Mouse (Mus musculus): Measurements from ENCODE around the gene Eid2. TPM values are rescaled to one million over a fixed set of nuclear protein-coding genes. Genes with fewer than 3 reads are reported as not detected.
A peak's percentile ranks its signal among the peaks of the same experiment; 100 is the strongest.
"Not testable (repeated sequence)": the region's sequence is repeated elsewhere in the genome, so short reads cannot be mapped to it uniquely, and the experiment has no call there.

Eid2 gene
- polyA plus RNA-seq (2016; fragmentation: Nextera tagmentation; extraction: Ambion mirVana), result 0.90 and 1.4 TPM in 2 replicates

DNA sequence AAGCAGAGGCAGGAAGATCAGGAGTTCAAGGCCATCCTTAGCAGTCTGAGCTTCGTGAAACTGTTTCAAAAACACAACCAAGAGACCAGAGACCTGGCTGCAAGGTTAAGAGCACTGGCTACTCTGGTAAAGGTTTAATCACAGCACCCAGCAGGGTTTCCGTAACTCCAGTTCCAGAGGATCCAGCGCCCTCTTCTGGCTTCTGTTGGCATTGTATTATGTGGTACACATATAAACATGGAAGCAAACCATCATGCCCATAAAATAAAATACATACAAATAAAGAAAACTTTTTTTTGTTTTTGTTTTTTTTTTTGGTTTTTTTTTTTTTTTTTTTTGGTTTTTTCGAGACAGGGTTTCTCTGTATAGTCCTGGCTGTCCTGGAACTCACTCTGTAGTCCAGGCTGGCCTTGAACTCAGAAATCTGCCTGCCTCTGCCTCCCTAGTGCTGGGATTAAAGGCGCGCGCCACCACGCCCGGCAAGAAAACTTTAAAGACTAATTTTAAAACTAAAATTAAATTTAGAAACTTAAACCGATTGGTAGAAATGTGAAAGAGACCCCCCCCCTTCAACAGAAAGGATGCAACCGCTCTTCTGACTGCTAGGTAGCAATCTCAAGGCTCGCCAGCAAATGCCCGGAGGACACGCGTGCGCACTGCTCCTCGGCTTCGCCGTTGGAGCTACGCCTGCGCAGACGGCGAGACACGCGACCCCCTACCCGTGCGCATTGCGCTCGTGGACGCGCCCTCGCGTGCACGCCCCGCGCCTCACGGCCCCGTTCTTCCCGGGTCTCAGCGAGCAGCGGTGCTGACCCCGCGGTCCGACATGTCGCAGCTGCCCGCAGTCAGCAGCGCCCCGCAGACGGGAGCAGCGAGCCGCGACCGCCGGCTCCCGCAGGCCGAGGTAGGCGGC lies at the start of gene Eid2:
Eid2 (plus strand) TSS at position 753 of the 913 bp plus-strand sequence.
- peak within 1 kb of the TSS; percentile 95 for H3K27ac ChIP-seq

GRCm38 (mm10) chr7:28218951-28219740 lies 48.5 kb upstream of the Eid2 start:
- WGBS, result 85% methylated on average over 20 of the region's 20 CpGs
- not testable (repeated sequence) for H3K4me3 ChIP-seq; DNase-seq (ENCODE audit: low spot score); H3K4me1 ChIP-seq; H3K9me3 ChIP-seq; H3K27me3 ChIP-seq (ENCODE audit: insufficient read depth, poor library complexity, severe bottlenecking); H3K27ac ChIP-seq; H3K36me3 ChIP-seq

More for the DNA sequence above, at the start of gene Eid2:
- no peaks in the 10 kb centered on the region for H3K27me3 ChIP-seq (ENCODE audit: insufficient read depth, poor library complexity, severe bottlenecking)
- no peaks in the 10 kb centered on the region for H3K9me3 ChIP-seq
- H3K4me3 ChIP-seq, result peak within 1 kb of the TSS; percentile 91
- H3K4me1 ChIP-seq, result no peaks in the 10 kb centered on the region
- peak; percentile 88 for DNase-seq (ENCODE audit: low spot score)
- 7% methylated on average over 55 of the region's 57 CpGs for WGBS
- H3K36me3 ChIP-seq, result peaks cover 21% of the 10 kb centered on the region

DNA sequence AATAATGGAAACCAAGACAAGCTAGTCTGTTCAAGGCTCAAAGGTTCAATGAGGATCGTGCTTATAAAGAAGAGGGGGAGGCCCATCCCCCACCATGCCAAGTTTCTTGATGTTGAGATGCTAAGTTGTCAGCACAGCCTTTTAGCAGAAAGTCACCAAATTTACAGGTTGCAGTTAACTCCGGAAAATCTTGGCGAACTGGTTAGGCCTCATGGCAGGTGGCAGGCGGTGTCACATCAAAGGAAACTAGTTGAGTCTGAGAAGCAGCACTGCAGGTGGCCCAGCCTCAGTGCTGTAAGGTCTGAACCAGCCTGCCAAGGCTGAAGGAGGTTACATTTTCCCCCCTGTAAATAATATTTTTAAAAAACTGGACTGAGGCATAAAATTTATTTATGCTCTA lies 40.8 kb upstream of the Eid2 start:
- not testable (repeated sequence) for H3K36me3 ChIP-seq; H3K27ac ChIP-seq; H3K9me3 ChIP-seq; H3K27me3 ChIP-seq (ENCODE audit: insufficient read depth, poor library complexity, severe bottlenecking); DNase-seq (ENCODE audit: low spot score); H3K4me3 ChIP-seq; H3K4me1 ChIP-seq
- 73% methylated on average over 4 of the region's 4 CpGs for WGBS

DNA sequence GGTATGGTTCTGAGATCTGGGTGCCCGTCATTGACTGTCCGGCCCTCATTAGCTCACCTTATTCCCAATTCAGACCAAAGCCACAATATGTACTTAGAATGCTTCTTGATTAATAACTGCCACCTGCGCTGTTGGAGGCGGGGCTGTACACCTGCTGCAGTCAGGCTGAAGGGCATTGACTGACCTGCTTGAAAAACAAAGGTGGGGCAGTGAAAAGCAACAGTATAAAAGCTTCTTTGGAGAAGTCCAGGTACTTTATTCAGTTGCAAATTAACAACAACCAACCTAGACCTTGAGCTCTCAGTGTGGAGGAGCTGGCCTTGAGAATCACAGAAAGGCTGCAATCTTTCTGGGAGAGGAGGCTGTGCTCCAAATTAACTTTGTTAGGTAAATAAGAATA lies 40.3 kb upstream of the Eid2 start:
- H3K36me3 ChIP-seq; H3K27ac ChIP-seq; DNase-seq (ENCODE audit: low spot score); H3K4me1 ChIP-seq; H3K27me3 ChIP-seq (ENCODE audit: insufficient read depth, poor library complexity, severe bottlenecking); H3K9me3 ChIP-seq; H3K4me3 ChIP-seq: not testable (repeated sequence)
- WGBS, result 80% methylated on average over 4 of the region's 4 CpGs

GRCm38 (mm10) chr7:28243943-28244342 lies 23.7 kb upstream of the Eid2 start:
- not testable (repeated sequence) for H3K9me3 ChIP-seq; H3K4me3 ChIP-seq; H3K4me1 ChIP-seq; DNase-seq (ENCODE audit: low spot score); H3K27me3 ChIP-seq (ENCODE audit: insufficient read depth, poor library complexity, severe bottlenecking); H3K36me3 ChIP-seq; H3K27ac ChIP-seq
- WGBS, result 75% methylated on average over 2 of the region's 2 CpGs

- no peak overlapping the region for H3K27ac ChIP-seq
- no peaks in the 10 kb centered on the region for H3K36me3 ChIP-seq
- H3K4me1 ChIP-seq, result no peaks in the 10 kb centered on the region
- H3K4me3 ChIP-seq, result no peak overlapping the region
- 86% methylated on average over 3 of the region's 3 CpGs for WGBS
- peaks cover 3% of the 10 kb centered on the region for H3K9me3 ChIP-seq
- no peaks in the 10 kb centered on the region for H3K27me3 ChIP-seq (ENCODE audit: insufficient read depth, poor library complexity, severe bottlenecking)
- no peak for DNase-seq (ENCODE audit: low spot score)
These were observed 18.7 kb upstream of the Eid2 start for GRCm38 (mm10) chr7:28248957-28249356.

DNA sequence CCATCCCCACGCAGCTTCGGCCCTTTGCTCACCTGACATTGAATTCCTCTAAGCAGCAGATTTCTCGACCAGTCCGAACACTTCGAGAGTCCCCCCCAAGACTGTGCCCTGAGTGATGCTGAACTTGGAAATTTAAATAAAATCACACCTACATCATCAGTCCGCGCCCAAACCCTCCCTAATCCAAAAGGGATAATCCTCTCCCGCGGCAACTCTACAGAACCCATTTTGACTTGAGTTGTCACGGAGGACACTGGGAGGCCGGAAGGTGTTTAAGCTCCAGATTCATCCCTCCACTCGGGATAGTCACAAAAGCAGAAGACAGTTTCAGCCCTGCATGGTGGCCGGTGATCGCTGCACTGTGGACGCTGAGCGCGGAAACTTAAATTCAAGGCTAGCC lies 15.7 kb upstream of the Eid2 start:
- no peaks in the 10 kb centered on the region for H3K36me3 ChIP-seq
- H3K4me3 ChIP-seq, result no peak overlapping the region
- WGBS, result 84% methylated on average over 17 of the region's 17 CpGs
- no peaks in the 10 kb centered on the region for H3K4me1 ChIP-seq
- H3K9me3 ChIP-seq, result no peaks in the 10 kb centered on the region
- peak; percentile 39 for DNase-seq (ENCODE audit: low spot score)
- H3K27me3 ChIP-seq (ENCODE audit: insufficient read depth, poor library complexity, severe bottlenecking), result no peaks in the 10 kb centered on the region
- no peak overlapping the region for H3K27ac ChIP-seq

- H3K27ac ChIP-seq, result no peak overlapping the region
- H3K36me3 ChIP-seq, result no peaks in the 10 kb centered on the region
- H3K4me3 ChIP-seq, result no peak overlapping the region
- H3K27me3 ChIP-seq (ENCODE audit: insufficient read depth, poor library complexity, severe bottlenecking), result no peaks in the 10 kb centered on the region
- peak; percentile 41 for DNase-seq (ENCODE audit: low spot score)
- 87% methylated on average over 6 of the region's 6 CpGs for WGBS
- no peaks in the 10 kb centered on the region for H3K4me1 ChIP-seq
- H3K9me3 ChIP-seq, result no peaks in the 10 kb centered on the region
These were observed 13.1 kb upstream of the Eid2 start for GRCm38 (mm10) chr7:28254591-28254990.

DNA sequence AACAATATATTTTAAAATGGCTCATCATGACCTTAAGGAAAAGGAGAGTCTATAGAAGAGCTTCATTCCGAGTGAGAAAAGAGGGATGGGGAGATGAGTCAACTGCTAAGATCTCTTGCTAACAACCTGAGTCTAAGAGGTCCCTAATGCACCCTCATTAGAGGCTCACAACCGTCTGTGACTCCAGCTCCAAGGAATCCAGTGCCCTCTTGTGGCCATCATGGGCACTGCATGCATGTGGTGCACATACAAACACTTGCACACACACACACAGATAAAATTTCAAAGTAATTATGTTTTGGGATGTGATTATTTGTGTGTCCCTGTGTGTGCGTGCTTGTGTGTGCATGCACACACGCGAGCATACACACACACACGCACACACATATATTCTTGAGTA lies 12.2 kb upstream of the Eid2 start:
- Histone ChIP-seq H3K27me3 (ENCODE audit: insufficient read depth, poor library complexity, severe bottlenecking) (no peaks in the 10 kb centered on the region), H3K4me1 (no peaks in the 10 kb centered on the region), H3K4me3 (no peak overlapping the region), H3K9me3 (no peaks in the 10 kb centered on the region), H3K27ac (no peak overlapping the region), H3K36me3 (no peaks in the 10 kb centered on the region)
- WGBS, result 80% methylated on average over 6 of the region's 6 CpGs
- no peak for DNase-seq (ENCODE audit: low spot score)

DNA sequence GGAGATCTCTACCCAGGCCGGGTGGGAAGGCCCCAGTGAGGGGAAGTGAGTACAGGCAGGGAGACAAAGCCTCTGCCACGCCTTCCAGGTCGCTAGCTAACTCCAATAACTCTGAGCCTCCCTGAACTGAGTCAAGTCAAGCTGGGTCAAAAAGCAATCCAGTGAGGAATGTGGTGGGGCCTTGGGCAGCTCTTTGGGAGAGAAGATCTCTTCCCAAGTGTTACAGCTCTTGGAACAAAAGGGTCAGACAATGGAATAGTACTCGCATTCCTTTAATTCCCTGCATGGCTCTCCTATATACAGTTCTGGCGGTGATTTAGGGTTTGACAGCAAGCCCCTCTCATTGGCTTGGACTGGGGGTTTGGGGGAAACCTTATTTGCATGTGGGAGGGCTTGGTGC lies 4.8 kb upstream of the Eid2 start:
- H3K27ac ChIP-seq, result no peak overlapping the region
- WGBS, result 41% methylated on average over 5 of the region's 5 CpGs
- no peaks in the 10 kb centered on the region for H3K36me3 ChIP-seq
- no peak for DNase-seq (ENCODE audit: low spot score)
- H3K4me3 ChIP-seq, result no peak overlapping the region
- H3K27me3 ChIP-seq (ENCODE audit: insufficient read depth, poor library complexity, severe bottlenecking), result no peaks in the 10 kb centered on the region
- H3K4me1 ChIP-seq, result no peaks in the 10 kb centered on the region
- H3K9me3 ChIP-seq, result no peaks in the 10 kb centered on the region

DNA sequence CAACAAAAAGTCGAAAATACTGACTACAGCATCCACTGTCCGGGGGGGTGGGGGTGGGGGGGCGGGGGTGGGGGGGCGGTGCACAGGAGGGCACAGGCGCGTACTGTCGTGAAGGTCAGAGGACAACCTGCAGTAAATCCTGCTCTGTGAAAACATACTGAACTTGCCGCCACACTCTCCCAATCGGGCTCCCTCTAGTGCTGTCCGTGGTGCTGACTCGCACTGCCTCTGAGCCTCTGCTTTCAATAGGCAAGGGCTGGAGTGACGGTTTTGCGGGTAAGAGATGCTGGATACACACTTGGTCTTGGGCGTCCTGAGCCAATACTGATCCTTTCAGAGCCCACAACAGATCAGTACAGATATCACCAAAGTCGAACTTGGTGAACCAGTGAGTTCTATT lies 3.9 kb upstream of the Eid2 start:
- no peaks in the 10 kb centered on the region for H3K9me3 ChIP-seq
- H3K27ac ChIP-seq, result no peak overlapping the region
- no peaks in the 10 kb centered on the region for H3K4me1 ChIP-seq
- no peak overlapping the region for H3K4me3 ChIP-seq
- WGBS, result 7% methylated on average over 15 of the region's 15 CpGs
- peak; percentile 87 for DNase-seq (ENCODE audit: low spot score)
- no peaks in the 10 kb centered on the region for H3K36me3 ChIP-seq
- no peaks in the 10 kb centered on the region for H3K27me3 ChIP-seq (ENCODE audit: insufficient read depth, poor library complexity, severe bottlenecking)

DNA sequence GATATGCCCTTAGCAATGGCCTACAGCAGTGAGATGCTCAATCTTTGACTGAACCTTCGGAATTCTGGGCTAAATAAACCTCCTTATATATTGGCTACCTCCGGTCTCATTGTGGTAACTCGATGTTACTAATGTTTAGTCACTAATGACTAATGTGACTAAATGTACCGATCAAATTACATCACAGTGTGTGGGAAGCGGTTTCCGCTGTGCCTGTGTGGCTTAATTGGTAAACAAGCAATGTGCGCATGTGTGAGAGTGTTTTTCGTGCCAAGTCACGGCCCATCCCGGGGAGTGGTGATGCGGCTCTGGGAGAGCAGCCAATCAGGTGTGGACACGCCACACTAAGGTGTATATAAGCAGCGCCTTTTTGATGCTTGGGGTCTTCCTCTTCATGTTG lies 2.3 kb upstream of the Eid2 start:
- 85% methylated on average over 13 of the region's 13 CpGs for WGBS
- peaks cover 11% of the 10 kb centered on the region; the same call in 1 of the 2 replicates for H3K36me3 ChIP-seq
- DNase-seq (ENCODE audit: low spot score), result no peak
- no peak overlapping the region for H3K27ac ChIP-seq
- no peaks in the 10 kb centered on the region for H3K27me3 ChIP-seq (ENCODE audit: insufficient read depth, poor library complexity, severe bottlenecking)
- H3K4me3 ChIP-seq, result no peak overlapping the region
- no peaks in the 10 kb centered on the region for H3K4me1 ChIP-seq
- no peaks in the 10 kb centered on the region for H3K9me3 ChIP-seq

- WGBS, result under 1% methylated on average over 49 of the region's 62 CpGs
- DNase-seq (ENCODE audit: low spot score), result peak; percentile 78
- H3K4me1 ChIP-seq, result no peaks in the 10 kb centered on the region
- H3K9me3 ChIP-seq, result no peaks in the 10 kb centered on the region
- H3K36me3 ChIP-seq, result peaks cover 27% of the 10 kb centered on the region
- H3K27me3 ChIP-seq (ENCODE audit: insufficient read depth, poor library complexity, severe bottlenecking), result no peaks in the 10 kb centered on the region
- H3K4me3 ChIP-seq, result peak overlapping the region; percentile 91
- H3K27ac ChIP-seq, result peak overlapping the region; percentile 95
These were observed 406 bp downstream of the Eid2 start for GRCm38 (mm10) chr7:28268042-28268531.
